18 mouse cellular contexts compared by ENCODE assay signal in the genomic region with DNA sequence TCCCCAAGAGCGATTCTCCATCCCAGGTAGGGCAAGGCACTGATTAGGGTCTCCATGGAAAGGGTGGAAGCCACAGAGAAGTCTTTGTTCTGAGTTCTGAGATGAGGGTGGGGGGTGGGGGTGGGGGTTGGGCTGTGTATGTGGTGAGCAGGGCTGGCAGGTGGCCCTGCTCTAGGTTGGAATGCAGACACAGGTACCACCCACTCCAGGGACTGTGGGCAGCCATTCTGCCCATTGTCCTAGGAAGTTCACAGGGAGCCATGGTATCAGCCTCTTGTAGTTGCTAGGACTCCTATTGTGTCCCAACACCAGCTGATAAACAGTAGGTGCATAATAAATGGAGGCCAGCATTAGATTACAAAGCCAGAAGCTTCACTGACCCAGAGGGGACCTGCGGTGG. TPM values are rescaled to one million over a fixed set of nuclear protein-coding genes. Genes with fewer than 3 reads are reported as not detected.
DNase-seq lines count a peak whose midpoint lies in the region; ATAC-seq and TF ChIP-seq lines count a peak whose summit lies in the region.
"Had no signal": no experiment of that assay in that cellular context is flagged by ENCODE, and none has a peak within 500 bp of the region (broad histone marks: within the 10 kb centered on the region; RNA-seq: fewer than 3 reads in every experiment).

No protein-coding gene starts in this region.

- no peak overlapping the region for H3K9ac ChIP-seq in forebrain, embryonic 14.5 days (ENCODE audit: low read length)
- no peak overlapping the region for H3K9ac ChIP-seq in kidney, postnatal 0 days (ENCODE audit: low read depth, low read length)
- H3K9ac ChIP-seq in stomach, embryonic 14.5 days (replicated peaks; ENCODE audit: low read depth, low read length), result no peak overlapping the region
- H3K9ac ChIP-seq in stomach, postnatal 0 days (ENCODE audit: low read length), result no peak overlapping the region
- H3K9ac ChIP-seq: hindbrain, embryonic 15.5 days; neural tube, embryonic 12.5 days had no signal

- TF ChIP-seq EP300 in stomach, postnatal 0 days (optimal IDR thresholded peaks at IDR 0.05), result no peak

- peaks cover 56% of the 10 kb centered on the region for H3K27me3 ChIP-seq in forebrain, embryonic 10.5 days (ENCODE audit: poor library complexity, severe bottlenecking)
- H3K27me3 ChIP-seq in forebrain, embryonic 14.5 days (replicated peaks; ENCODE audit: control insufficient read depth, insufficient read depth, low read length), result no peaks in the 10 kb centered on the region
- no peaks in the 10 kb centered on the region for H3K27me3 ChIP-seq in kidney, postnatal 0 days (ENCODE audit: insufficient read depth, low read length)
- no peaks in the 10 kb centered on the region for H3K27me3 ChIP-seq in stomach, embryonic 14.5 days (ENCODE audit: control insufficient read depth, insufficient read depth, low read length)
- no peaks in the 10 kb centered on the region for H3K27me3 ChIP-seq in stomach, postnatal 0 days (ENCODE audit: control insufficient read depth, insufficient read depth, low read length)
- no peaks in the 10 kb centered on the region for H3K27me3 ChIP-seq in myocyte (ENCODE audit: control insufficient read depth, insufficient read depth, insufficient read length)
- H3K27me3 ChIP-seq: hindbrain, embryonic 15.5 days; neural tube, embryonic 12.5 days had no signal

- no peaks in the 10 kb centered on the region for H3K9me3 ChIP-seq in forebrain, embryonic 10.5 days
- H3K9me3 ChIP-seq in forebrain, embryonic 14.5 days (replicated peaks; ENCODE audit: control insufficient read depth, low read length), result no peaks in the 10 kb centered on the region
- no peaks in the 10 kb centered on the region for H3K9me3 ChIP-seq in kidney, postnatal 0 days (replicated peaks; ENCODE audit: low read length)
- no peaks in the 10 kb centered on the region for H3K9me3 ChIP-seq in stomach, embryonic 14.5 days (ENCODE audit: control insufficient read depth, low read depth, low read length)
- H3K9me3 ChIP-seq in stomach, postnatal 0 days (ENCODE audit: control insufficient read depth, low read length), result no peaks in the 10 kb centered on the region
- H3K9me3 ChIP-seq: hindbrain, embryonic 15.5 days; neural tube, embryonic 12.5 days had no signal

- peaks cover 81% of the 10 kb centered on the region for H3K4me1 ChIP-seq in forebrain, embryonic 10.5 days
- H3K4me1 ChIP-seq in forebrain, embryonic 14.5 days (ENCODE audit: control insufficient read depth, insufficient read depth, low read length), result peaks cover 45% of the 10 kb centered on the region
- peaks cover 63% of the 10 kb centered on the region for H3K4me1 ChIP-seq in kidney, postnatal 0 days (replicated peaks; ENCODE audit: insufficient read depth, low read length)
- peaks cover 77% of the 10 kb centered on the region for H3K4me1 ChIP-seq in stomach, embryonic 14.5 days (ENCODE audit: control insufficient read depth, insufficient read depth, low read length)
- H3K4me1 ChIP-seq in stomach, postnatal 0 days (replicated peaks; ENCODE audit: control insufficient read depth, insufficient read depth), result peaks cover 15% of the 10 kb centered on the region

- TF ChIP-seq CTCF in kidney, postnatal 0 days (IDR thresholded peaks at IDR 0.05; ENCODE audit: low read depth), result no peak
- TF ChIP-seq CTCF in stomach, postnatal 0 days (IDR thresholded peaks at IDR 0.05; ENCODE audit: low read depth), result no peak

- H3K4me2 ChIP-seq in forebrain, embryonic 14.5 days (ENCODE audit: low read length), result no peak overlapping the region
- H3K4me2 ChIP-seq in kidney, postnatal 0 days (ENCODE audit: low read length), result no peak overlapping the region
- no peak overlapping the region for H3K4me2 ChIP-seq in stomach, embryonic 14.5 days (replicated peaks; ENCODE audit: low read depth, low read length)
- no peak overlapping the region for H3K4me2 ChIP-seq in stomach, postnatal 0 days (replicated peaks; ENCODE audit: low read depth)
- H3K4me2 ChIP-seq in myocyte (ENCODE audit: low read depth), result no peak overlapping the region
- H3K4me2 ChIP-seq: hindbrain, embryonic 15.5 days; neural tube, embryonic 12.5 days had no signal

- no peak for DNase-seq in forebrain, embryonic 10.5 days (ENCODE audit: extremely low spot score, low spot score)
- DNase-seq in forebrain, embryonic 14.5 days (ENCODE audit: low spot score), result no peak
- DNase-seq in kidney, postnatal 0 days (ENCODE audit: low spot score), result no peak
- no peak for DNase-seq in kidney, adult 11 months
- DNase-seq in stomach, postnatal 0 days (ENCODE audit: low spot score), result no peak
- DNase-seq in adrenal gland, postnatal 36 days, result no peak
- DNase-seq: adrenal gland, adult 8-10 months; cerebellum, adult 11 months; cerebellum, postnatal 36 days; gastrocnemius, postnatal 10 days; left cerebral cortex, postnatal 4 days; thymus, adult 2 months had no signal

- 20% methylated on average over 2 of the region's 2 CpGs for WGBS in forebrain, embryonic 10.5 days
- WGBS in forebrain, embryonic 14.5 days, result 15% methylated on average over 2 of the region's 2 CpGs
- 55% methylated on average over 2 of the region's 2 CpGs for WGBS in kidney, postnatal 0 days
- WGBS in stomach, embryonic 14.5 days, result 26% methylated on average over 2 of the region's 2 CpGs
- 46% methylated on average over 2 of the region's 2 CpGs for WGBS in stomach, postnatal 0 days

- 0 out of 2 replicates have a peak overlapping the region, but pooled peaks have one; percentile 4 for H3K27ac ChIP-seq in forebrain, embryonic 10.5 days
- no peak overlapping the region for H3K27ac ChIP-seq in forebrain, embryonic 14.5 days (ENCODE audit: low read depth, low read length)
- peak overlapping the region; percentile 55 for H3K27ac ChIP-seq in kidney, postnatal 0 days
- peak overlapping the region; percentile 61; the same call in 1 of the 2 replicates for H3K27ac ChIP-seq in stomach, embryonic 14.5 days (ENCODE audit: low read length)
- H3K27ac ChIP-seq in stomach, postnatal 0 days (replicated peaks), result no peak overlapping the region
- H3K27ac ChIP-seq: hindbrain, embryonic 15.5 days; neural tube, embryonic 12.5 days had no signal

- no peaks in the 10 kb centered on the region for H3K36me3 ChIP-seq in forebrain, embryonic 10.5 days (replicated peaks)
- no peaks in the 10 kb centered on the region for H3K36me3 ChIP-seq in forebrain, embryonic 14.5 days (ENCODE audit: control insufficient read depth, insufficient read depth, low read length)
- no peaks in the 10 kb centered on the region for H3K36me3 ChIP-seq in kidney, postnatal 0 days (ENCODE audit: insufficient read depth, low read length)
- H3K36me3 ChIP-seq in stomach, embryonic 14.5 days (ENCODE audit: control insufficient read depth, insufficient read depth, low read length), result no peaks in the 10 kb centered on the region; the same call in 1 of the 2 replicates
- no peaks in the 10 kb centered on the region for H3K36me3 ChIP-seq in stomach, postnatal 0 days (ENCODE audit: control insufficient read depth, insufficient read depth, low read length)
- peaks cover under 1% of the 10 kb centered on the region for H3K36me3 ChIP-seq in myocyte (ENCODE audit: control insufficient read depth, insufficient read depth)
- H3K36me3 ChIP-seq: hindbrain, embryonic 15.5 days; neural tube, embryonic 12.5 days had no signal

- no peak overlapping the region for H3K4me3 ChIP-seq in forebrain, embryonic 10.5 days
- H3K4me3 ChIP-seq in forebrain, embryonic 14.5 days (ENCODE audit: low read depth, low read length), result no peak overlapping the region
- H3K4me3 ChIP-seq in kidney, postnatal 0 days (replicated peaks; ENCODE audit: low read depth, low read length), result no peak overlapping the region
- no peak overlapping the region for H3K4me3 ChIP-seq in stomach, embryonic 14.5 days (ENCODE audit: low read depth, low read length)
- H3K4me3 ChIP-seq in stomach, postnatal 0 days (ENCODE audit: low read depth, low read length), result no peak overlapping the region
- H3K4me3 ChIP-seq in myocyte, result no peak overlapping the region
- H3K4me3 ChIP-seq: hindbrain, embryonic 15.5 days; neural tube, embryonic 12.5 days had no signal

- no peak overlapping the region for H3ac ChIP-seq in myocyte (ENCODE audit: control insufficient read depth, insufficient read length)

- peaks cover 100% of the 10 kb centered on the region for H3K79me2 ChIP-seq in myocyte (ENCODE audit: control insufficient read depth, insufficient read depth)

- ATAC-seq in forebrain, embryonic 14.5 days, result no peak
- no peak for ATAC-seq in kidney, postnatal 0 days (replicated peaks; ENCODE audit: low FRiP score, low read depth)
- ATAC-seq in stomach, embryonic 14.5 days (ENCODE audit: insufficient number of reproducible peaks, insufficient read depth, low FRiP score, low read depth), result peak; percentile 31
- ATAC-seq in stomach, postnatal 0 days (ENCODE audit: low FRiP score, low TSS enrichment), result no peak; the same call in 1 of the 2 replicates
- ATAC-seq: midbrain, embryonic 16.5 days had no signal

- TF ChIP-seq POLR2A in myocyte (IDR thresholded peaks at IDR 0.05; ENCODE audit: insufficient read length, low read depth), result no peak

TF ChIP-seq in myocyte, 11 proteins besides CTCF, POLR2A, EP300 and RAD21 (continues in another document):
- TF ChIP-seq POLR2AphosphoS2 (IDR thresholded peaks at IDR 0.05; ENCODE audit: insufficient read length, low read depth), result peak; percentile 28
- no peak for TF ChIP-seq MYOD1 (IDR thresholded peaks at IDR 0.05; ENCODE audit: control insufficient read depth in 1 of 3, insufficient read length in 2 of 3, low read depth in 2 of 3)
- TF ChIP-seq USF1 (IDR thresholded peaks at IDR 0.05; ENCODE audit: low read depth), result no peak
- TF ChIP-seq TCF12 (IDR thresholded peaks at IDR 0.05; ENCODE audit: insufficient read depth, poor library complexity, severe bottlenecking), result no peak

RNA-seq across cellular contexts. Expression of a gene that starts 28.5 kb away (rescaled TPM):
- not detected in 2 replicates for polyA plus RNA-seq in forebrain, embryonic 10.5 days (2016; fragmentation: Nextera tagmentation; extraction: Ambion mirVana)
- polyA plus RNA-seq in forebrain, embryonic 14.5 days (2014; fragmentation: Nextera tagmentation; extraction: Ambion mirVana), result not detected in 2 replicates
- 1.3 and 1.7 TPM in 2 replicates for polyA plus RNA-seq in kidney, postnatal 0 days (2015; fragmentation: Nextera tagmentation; extraction: Ambion mirVana)
- 0.91 TPM in 1 of 2 replicates, not detected in the other for polyA plus RNA-seq in stomach, embryonic 14.5 days (2014; fragmentation: Nextera tagmentation; extraction: Ambion mirVana)
- polyA plus RNA-seq in stomach, postnatal 0 days (2015; fragmentation: Nextera tagmentation; extraction: Ambion mirVana), result 4.6 and 5.0 TPM in 2 replicates
- 1.1 TPM for polyA plus RNA-seq in myocyte (2012; fragmentation: generic; extraction: Trizol)
- total RNA-seq in adrenal gland, postnatal 36 days (2021), result 1 to 10 TPM; 1.6 to 4.9 TPM
- total RNA-seq: left cerebral cortex, adult 18-20 months had no signal
- polyA plus RNA-seq: midbrain, embryonic 16.5 days had no signal

RNA-seq across cellular contexts. Expression of a gene that starts 29.1 kb away (rescaled TPM):
- 1.3 and 1.8 TPM in 2 replicates for polyA plus RNA-seq in forebrain, embryonic 10.5 days (2016; fragmentation: Nextera tagmentation; extraction: Ambion mirVana)
- polyA plus RNA-seq in forebrain, embryonic 14.5 days (2014; fragmentation: Nextera tagmentation; extraction: Ambion mirVana), result 6.9 and 8.8 TPM in 2 replicates
- polyA plus RNA-seq in kidney, postnatal 0 days (2015; fragmentation: Nextera tagmentation; extraction: Ambion mirVana), result 5.8 and 6.2 TPM in 2 replicates
- polyA plus RNA-seq in stomach, embryonic 14.5 days (2014; fragmentation: Nextera tagmentation; extraction: Ambion mirVana), result 13.3 and 14.8 TPM in 2 replicates
- polyA plus RNA-seq in stomach, postnatal 0 days (2015; fragmentation: Nextera tagmentation; extraction: Ambion mirVana), result 6.1 and 7.0 TPM in 2 replicates
- 260 TPM for polyA plus RNA-seq in myocyte (2012; fragmentation: generic; extraction: Trizol)
- 10 to 100 TPM; 54.8 to 55.5 TPM for total RNA-seq in adrenal gland, postnatal 36 days (2021)

Comparison
In these comparisons a context has a peak if more than half of its experiments do, and no peak if none do; other contexts are left out.
1. H3K27ac ChIP-seq: peak in forebrain, embryonic 10.5 days (single experiment), kidney, postnatal 0 days (single experiment) and stomach, embryonic 14.5 days (single experiment); none in forebrain, embryonic 14.5 days (single experiment) and stomach, postnatal 0 days (single experiment).
2. RNA of a gene that starts 29.1 kb away (polyA plus RNA-seq): 260 TPM in myocyte (single experiment); 13.3 to 14.8 TPM in stomach, embryonic 14.5 days, 6.1 to 7.0 TPM in stomach, postnatal 0 days, 6.9 to 8.8 TPM in forebrain, embryonic 14.5 days, 5.8 to 6.2 TPM in kidney, postnatal 0 days and 1.3 to 1.8 TPM in forebrain, embryonic 10.5 days; every median in the first group is over 10 times any median in the second.